Mouse (Mus musculus) layer of hippocampus, adult 11-12 months (tissue): ENCODE measurements around the gene Clint1.
A peak's percentile ranks its signal among the peaks of the same experiment; 100 is the strongest.

Source experiments
- DNase-seq: peaks from one replicate; pipeline ENCODE4 v3.0.0; 2022; ENCODE audit warnings: low spot score

Gene Clint1

GRCm38 (mm10) chr11:45932771-45933170 lies 80.9 kb downstream of the Clint1 start:
- no peak for DNase-seq

- DNase-seq, result no peak
Observed at GRCm38 (mm10) chr11:45937478-45937877, 85.6 kb downstream of the Clint1 start.

- no peak for DNase-seq
Observed at GRCm38 (mm10) chr11:45938917-45939316, 87.1 kb downstream of the Clint1 start.

GRCm38 (mm10) chr11:45942281-45942680 lies 90.4 kb downstream of the Clint1 start:
- no peak for DNase-seq

- peak; percentile 56 for DNase-seq
Observed at GRCm38 (mm10) chr11:45943108-45943705, 91.4 kb downstream of the Clint1 start.

GRCm38 (mm10) chr11:45943891-45944642 lies 92.2 kb downstream of the Clint1 start:
- DNase-seq, result no peak

- DNase-seq, result peak; percentile 97
Observed at GRCm38 (mm10) chr11:45944643-45945156, 92.8 kb downstream of the Clint1 start, which contains the start of gene Lsm11. Lsm11 (minus strand) TSS chr11:45944935.

- no peak for DNase-seq
Observed at GRCm38 (mm10) chr11:45946796-45947195, 94.9 kb downstream of the Clint1 start.

GRCm38 (mm10) chr11:45947491-45947890 lies 95.6 kb downstream of the Clint1 start:
- DNase-seq, result peak; percentile 43

- peak; percentile 92 for DNase-seq
Observed at GRCm38 (mm10) chr11:45955127-45955627, 103.3 kb downstream of the Clint1 start, which contains the start of gene Thg1l. Thg1l (minus strand) TSS chr11:45955494.

- DNase-seq, result no peak
Observed at GRCm38 (mm10) chr11:45959598-45959997, 107.7 kb downstream of the Clint1 start.

GRCm38 (mm10) chr11:45960003-45960402 lies 108.2 kb downstream of the Clint1 start:
- no peak for DNase-seq
